Mouse (Mus musculus): ENCODE results near the gene Lrrc4b. TPM values are rescaled to one million over a fixed set of nuclear protein-coding genes. Genes with fewer than 3 reads are reported as not detected.
A peak's percentile ranks its signal among the peaks of the same experiment; 100 is the strongest.

Gene Lrrc4b
- polyA plus RNA-seq, 1 experiment from 2014 or later: 2.1 TPM

DNA sequence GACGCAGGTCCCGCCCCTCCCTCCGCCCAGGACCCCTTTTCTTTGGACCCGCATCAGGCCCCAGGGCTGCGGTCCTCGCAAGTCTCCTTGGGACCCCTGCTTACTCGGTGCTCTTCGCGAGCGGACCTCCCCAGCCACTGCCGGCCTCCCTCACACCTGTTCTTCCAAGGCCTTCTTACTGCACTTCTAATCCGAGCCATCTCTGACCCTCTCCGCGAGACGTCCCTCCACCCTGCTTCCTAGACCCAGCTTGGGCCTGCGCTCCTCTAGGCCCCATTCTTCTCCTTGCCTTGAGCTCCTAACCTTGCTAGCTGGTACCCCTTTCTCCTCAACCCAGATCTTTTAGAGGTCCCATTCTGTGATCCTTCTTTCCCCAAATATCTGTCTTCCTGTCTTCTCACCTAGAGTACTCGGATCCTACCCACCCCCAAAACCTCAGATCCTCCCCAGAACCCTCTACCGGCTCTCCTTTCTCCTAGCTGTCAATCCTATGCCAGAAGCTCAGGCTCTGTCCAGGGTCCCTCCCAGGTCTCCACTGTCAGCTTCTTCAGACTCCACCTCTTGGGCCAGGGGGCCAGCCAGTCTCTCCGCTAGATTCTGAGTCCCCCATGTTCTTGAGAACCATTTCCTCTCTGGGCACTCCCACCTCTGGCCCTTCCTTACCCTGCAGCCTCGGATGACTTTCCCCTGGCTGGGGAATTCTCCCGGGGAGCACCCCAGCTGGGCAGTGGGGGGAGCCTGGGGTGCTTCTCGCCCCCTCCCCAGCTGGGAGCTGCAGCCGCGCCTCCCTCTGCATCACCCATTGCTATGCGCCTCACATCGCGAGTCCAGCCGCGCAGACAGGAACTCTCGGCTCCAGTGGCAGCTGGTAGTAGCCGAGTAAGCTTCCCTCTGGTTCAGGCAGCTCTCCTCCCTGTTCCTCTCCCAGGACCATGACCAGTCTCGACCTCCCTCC is 993 bp downstream of the Lrrc4b start:
- WGBS: 3% methylated on average over 30 of the region's 32 CpGs
- ATAC-seq (ENCODE audit: insufficient number of reproducible peaks, insufficient read depth, low FRiP score, low read depth): no peak
- H3K9ac ChIP-seq (replicated peaks; ENCODE audit: low read depth, low read length): peak overlapping the region; percentile 28; the same call in 1 of the 2 replicates
- H3K27me3 ChIP-seq (ENCODE audit: control insufficient read depth, insufficient read depth, low read length): peaks cover 20% of the 10 kb centered on the region
- H3K27ac ChIP-seq (ENCODE audit: low read length): no peak overlapping the region
- H3K4me2 ChIP-seq (replicated peaks; ENCODE audit: low read depth, low read length): peak overlapping the region; percentile 75
- H3K36me3 ChIP-seq (ENCODE audit: control insufficient read depth, insufficient read depth, low read length): no peaks in the 10 kb centered on the region
- H3K4me3 ChIP-seq (ENCODE audit: low read depth, low read length): peak overlapping the region; percentile 46
- no peaks in the 10 kb centered on the region for H3K9me3 ChIP-seq (ENCODE audit: control insufficient read depth, low read depth, low read length)
- peaks cover 7% of the 10 kb centered on the region; the same call in 1 of the 2 replicates for H3K4me1 ChIP-seq (ENCODE audit: control insufficient read depth, insufficient read depth, low read length)

DNA sequence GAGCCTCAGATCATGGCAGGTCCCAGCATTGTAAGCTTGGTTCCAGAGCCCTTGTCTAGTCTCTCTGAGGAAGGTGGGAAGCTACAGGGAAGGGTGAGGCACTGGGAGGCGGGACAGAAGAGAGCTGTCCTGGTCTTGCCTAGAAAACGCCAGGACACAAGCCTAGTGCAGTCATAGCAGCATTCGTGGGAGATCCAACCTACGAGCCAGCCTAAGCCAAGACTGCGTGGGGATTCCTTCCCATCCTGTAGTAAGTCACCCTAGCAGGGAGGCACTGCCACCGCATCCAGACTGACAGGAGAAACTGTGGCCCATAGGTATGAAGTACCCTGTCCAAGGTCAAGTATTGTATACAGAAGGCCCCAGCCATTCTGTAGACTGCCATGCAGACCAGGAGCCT is 3.7 kb downstream of the Lrrc4b start:
- Histone ChIP-seq H3K4me1 (ENCODE audit: control insufficient read depth, insufficient read depth, low read length) (peaks cover 7% of the 10 kb centered on the region; the same call in 1 of the 2 replicates), H3K36me3 (ENCODE audit: control insufficient read depth, insufficient read depth, low read length) (no peaks in the 10 kb centered on the region), H3K4me3 (ENCODE audit: low read depth, low read length) (no peak overlapping the region), H3K9me3 (ENCODE audit: control insufficient read depth, low read depth, low read length) (no peaks in the 10 kb centered on the region), H3K4me2 (replicated peaks; ENCODE audit: low read depth, low read length) (no peak overlapping the region), H3K27ac (ENCODE audit: low read length) (no peak overlapping the region), H3K27me3 (ENCODE audit: control insufficient read depth, insufficient read depth, low read length) (peaks cover 20% of the 10 kb centered on the region), H3K9ac (replicated peaks; ENCODE audit: low read depth, low read length) (no peak overlapping the region)
- no peak for ATAC-seq (ENCODE audit: insufficient number of reproducible peaks, insufficient read depth, low FRiP score, low read depth)
- 75% methylated on average over 6 of the region's 6 CpGs for WGBS

DNA sequence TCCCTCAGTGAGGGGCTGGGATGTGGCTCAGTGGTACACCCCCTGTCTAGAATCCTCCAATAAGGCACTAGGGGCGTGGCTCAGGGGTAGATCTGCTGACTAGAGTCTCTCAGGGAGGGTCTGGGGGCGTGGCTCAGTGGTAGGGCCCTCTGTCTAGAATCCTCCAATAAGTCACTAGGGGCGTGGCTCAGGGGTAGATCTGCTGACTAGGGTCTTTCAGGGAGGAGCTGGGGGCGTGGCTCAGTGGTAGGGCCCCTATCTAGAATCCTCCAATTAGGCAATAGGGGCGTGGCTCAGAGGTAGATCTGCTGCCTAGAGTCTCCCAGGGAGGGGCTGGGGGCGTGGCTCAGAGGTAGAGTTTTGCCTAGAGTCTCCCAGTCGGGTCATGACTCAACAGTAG is 4.6 kb downstream of the Lrrc4b start:
- no peak overlapping the region for H3K4me2 ChIP-seq (replicated peaks; ENCODE audit: low read depth, low read length)
- H3K27me3 ChIP-seq (ENCODE audit: control insufficient read depth, insufficient read depth, low read length): peaks cover 26% of the 10 kb centered on the region
- H3K9me3 ChIP-seq (ENCODE audit: control insufficient read depth, low read depth, low read length): no peaks in the 10 kb centered on the region
- no peak overlapping the region for H3K27ac ChIP-seq (ENCODE audit: low read length)
- WGBS: 4% methylated on average over 7 of the region's 7 CpGs
- ATAC-seq (ENCODE audit: insufficient number of reproducible peaks, insufficient read depth, low FRiP score, low read depth): peak; percentile 59
- H3K36me3 ChIP-seq (ENCODE audit: control insufficient read depth, insufficient read depth, low read length): no peaks in the 10 kb centered on the region
- no peak overlapping the region for H3K9ac ChIP-seq (replicated peaks; ENCODE audit: low read depth, low read length)
- no peak overlapping the region for H3K4me3 ChIP-seq (ENCODE audit: low read depth, low read length)
- peaks cover 7% of the 10 kb centered on the region; the same call in 1 of the 2 replicates for H3K4me1 ChIP-seq (ENCODE audit: control insufficient read depth, insufficient read depth, low read length)

DNA sequence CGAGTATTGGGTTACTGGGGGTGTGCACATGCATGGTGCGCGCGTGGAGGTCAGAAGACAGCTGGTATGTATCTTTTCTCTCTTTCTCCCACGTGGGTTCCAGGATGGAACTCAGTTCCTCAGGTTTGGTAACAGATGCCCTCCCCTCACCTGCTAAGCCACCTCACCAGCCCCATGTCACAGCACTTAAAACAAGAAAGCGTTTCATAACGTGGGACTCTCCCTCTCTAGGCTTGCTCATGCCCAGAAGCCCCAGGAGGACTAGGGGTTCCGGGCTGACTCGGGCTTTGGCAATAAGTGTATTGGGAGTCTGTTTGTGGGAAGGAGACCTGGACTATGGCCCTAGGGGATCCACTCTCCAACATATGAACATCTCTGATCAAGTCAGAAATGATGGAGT is 5.3 kb downstream of the Lrrc4b start:
- WGBS: 64% methylated on average over 9 of the region's 9 CpGs
- Histone ChIP-seq H3K36me3 (ENCODE audit: control insufficient read depth, insufficient read depth, low read length) (no peaks in the 10 kb centered on the region), H3K4me3 (ENCODE audit: low read depth, low read length) (no peak overlapping the region), H3K4me1 (ENCODE audit: control insufficient read depth, insufficient read depth, low read length) (peaks cover 7% of the 10 kb centered on the region; the same call in 1 of the 2 replicates), H3K9ac (replicated peaks; ENCODE audit: low read depth, low read length) (no peak overlapping the region), H3K4me2 (replicated peaks; ENCODE audit: low read depth, low read length) (no peak overlapping the region), H3K27me3 (ENCODE audit: control insufficient read depth, insufficient read depth, low read length) (peaks cover 23% of the 10 kb centered on the region), H3K9me3 (ENCODE audit: control insufficient read depth, low read depth, low read length) (no peaks in the 10 kb centered on the region), H3K27ac (ENCODE audit: low read length) (no peak overlapping the region)
- ATAC-seq (ENCODE audit: insufficient number of reproducible peaks, insufficient read depth, low FRiP score, low read depth): no peak

DNA sequence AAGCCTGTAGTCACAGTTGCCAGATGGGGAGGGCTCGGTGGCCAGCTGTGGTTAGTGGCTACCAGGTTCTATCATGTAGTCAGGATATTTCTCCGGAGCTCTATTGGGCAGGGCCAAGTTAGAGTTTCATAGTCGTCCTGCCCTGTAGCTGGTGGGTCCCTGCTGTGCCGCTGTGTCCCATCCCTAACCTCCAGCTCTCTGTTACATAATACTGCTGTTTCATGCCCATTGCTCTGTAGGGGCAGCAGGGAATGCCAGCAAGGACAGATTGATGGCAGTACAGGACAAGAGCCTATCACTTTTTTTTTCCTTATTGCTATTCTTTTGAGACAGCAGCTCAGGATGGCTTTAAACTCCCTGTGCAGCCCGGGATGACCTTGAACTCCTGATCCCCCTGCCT is 7.0 kb downstream of the Lrrc4b start:
- WGBS: 63% methylated on average over 5 of the region's 5 CpGs
- H3K9ac ChIP-seq (replicated peaks; ENCODE audit: low read depth, low read length): no peak overlapping the region
- no peak overlapping the region for H3K27ac ChIP-seq (ENCODE audit: low read length)
- peaks cover 14% of the 10 kb centered on the region for H3K27me3 ChIP-seq (ENCODE audit: control insufficient read depth, insufficient read depth, low read length)
- no peaks in the 10 kb centered on the region for H3K9me3 ChIP-seq (ENCODE audit: control insufficient read depth, low read depth, low read length)
- no peak overlapping the region for H3K4me2 ChIP-seq (replicated peaks; ENCODE audit: low read depth, low read length)
- H3K4me1 ChIP-seq (ENCODE audit: control insufficient read depth, insufficient read depth, low read length): no peaks in the 10 kb centered on the region
- H3K4me3 ChIP-seq (ENCODE audit: low read depth, low read length): no peak overlapping the region
- ATAC-seq (ENCODE audit: insufficient number of reproducible peaks, insufficient read depth, low FRiP score, low read depth): no peak
- no peaks in the 10 kb centered on the region for H3K36me3 ChIP-seq (ENCODE audit: control insufficient read depth, insufficient read depth, low read length)

DNA sequence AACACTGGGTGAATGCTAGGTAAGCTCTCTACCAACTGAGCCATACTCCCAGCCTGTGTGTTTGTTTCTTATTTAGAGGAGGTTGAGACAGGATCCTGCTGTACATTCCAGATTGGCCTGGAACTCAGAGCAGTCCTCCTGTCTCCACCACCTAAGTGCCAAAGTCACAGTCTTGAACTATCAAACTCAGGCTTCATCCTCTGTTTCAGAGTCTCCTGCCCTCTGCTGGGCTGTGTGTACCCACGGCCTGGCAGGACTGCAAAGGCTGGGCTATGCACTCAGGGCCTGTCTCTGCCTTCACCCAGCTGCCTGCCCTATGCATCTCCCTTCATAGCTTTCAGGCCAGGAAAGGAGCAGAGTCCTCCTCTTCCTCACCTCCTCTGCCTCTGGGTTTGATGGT is 7.4 kb downstream of the Lrrc4b start:
- Histone ChIP-seq H3K9me3 (ENCODE audit: control insufficient read depth, low read depth, low read length) (no peaks in the 10 kb centered on the region), H3K9ac (replicated peaks; ENCODE audit: low read depth, low read length) (no peak overlapping the region), H3K4me1 (ENCODE audit: control insufficient read depth, insufficient read depth, low read length) (no peaks in the 10 kb centered on the region), H3K4me2 (replicated peaks; ENCODE audit: low read depth, low read length) (no peak overlapping the region), H3K4me3 (ENCODE audit: low read depth, low read length) (no peak overlapping the region), H3K36me3 (ENCODE audit: control insufficient read depth, insufficient read depth, low read length) (no peaks in the 10 kb centered on the region), H3K27me3 (ENCODE audit: control insufficient read depth, insufficient read depth, low read length) (peaks cover 19% of the 10 kb centered on the region), H3K27ac (ENCODE audit: low read length) (no peak overlapping the region)
- ATAC-seq (ENCODE audit: insufficient number of reproducible peaks, insufficient read depth, low FRiP score, low read depth): no peak
- 0% methylated on average over 1 of the region's 1 CpGs for WGBS

DNA sequence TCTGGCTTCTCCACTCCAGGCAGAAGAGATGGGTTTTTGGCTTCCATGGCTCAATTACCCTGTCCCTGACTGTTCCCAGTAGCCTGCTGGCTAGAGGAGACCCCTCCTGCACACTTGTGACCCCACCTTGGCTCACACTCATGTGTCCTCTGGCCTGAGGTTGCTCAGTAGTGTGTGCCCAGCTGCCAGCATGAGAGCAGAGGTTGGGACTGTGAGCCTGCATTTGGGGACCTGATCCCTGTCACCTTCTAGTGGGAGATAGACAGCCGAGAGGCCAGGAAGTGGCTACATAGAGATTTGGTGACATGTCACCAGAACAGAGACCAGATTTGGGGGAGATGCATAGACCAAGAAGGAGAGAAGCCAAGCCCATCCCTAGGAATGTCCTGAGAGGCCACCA is 8.4 kb downstream of the Lrrc4b start:
- no peak for ATAC-seq (ENCODE audit: insufficient number of reproducible peaks, insufficient read depth, low FRiP score, low read depth)
- WGBS: 85% methylated on average over 1 of the region's 1 CpGs
- no peak overlapping the region for H3K4me2 ChIP-seq (replicated peaks; ENCODE audit: low read depth, low read length)

DNA sequence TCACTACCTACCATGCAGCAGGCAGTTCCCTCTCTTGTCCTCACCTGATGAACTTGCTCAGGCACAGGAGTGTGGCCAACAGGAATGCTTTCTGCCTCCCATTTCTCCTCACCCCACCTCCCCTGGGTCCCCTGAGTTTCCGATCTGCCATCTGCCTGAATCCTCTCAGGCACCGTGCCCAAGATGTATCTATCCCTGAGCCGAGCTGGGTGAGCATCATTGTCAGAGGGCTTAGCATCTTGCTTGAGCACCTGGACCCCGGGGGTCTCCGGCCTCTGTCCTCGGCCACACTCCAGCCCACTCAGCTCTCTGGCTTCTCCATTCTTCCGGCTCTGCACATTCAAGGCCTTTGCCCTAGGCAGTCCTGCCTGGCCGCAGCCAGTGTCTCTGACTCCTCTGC is 9.1 kb downstream of the Lrrc4b start:
- no peak overlapping the region for H3K27ac ChIP-seq (ENCODE audit: low read length)

More for the DNA sequence above, 8.4 kb downstream of the Lrrc4b start:
- H3K27me3 ChIP-seq (ENCODE audit: control insufficient read depth, insufficient read depth, low read length): peaks cover 21% of the 10 kb centered on the region
- H3K4me1 ChIP-seq (ENCODE audit: control insufficient read depth, insufficient read depth, low read length): 0 out of 2 replicates have a peak, but pooled peaks cover 6% of the 10 kb centered on the region
- no peaks in the 10 kb centered on the region for H3K36me3 ChIP-seq (ENCODE audit: control insufficient read depth, insufficient read depth, low read length)
- no peaks in the 10 kb centered on the region for H3K9me3 ChIP-seq (ENCODE audit: control insufficient read depth, low read depth, low read length)
- no peak overlapping the region for H3K4me3 ChIP-seq (ENCODE audit: low read depth, low read length)
- H3K27ac ChIP-seq (ENCODE audit: low read length): no peak overlapping the region
- no peak overlapping the region for H3K9ac ChIP-seq (replicated peaks; ENCODE audit: low read depth, low read length)

More for the DNA sequence above, 9.1 kb downstream of the Lrrc4b start:
- Histone ChIP-seq H3K9me3 (ENCODE audit: control insufficient read depth, low read depth, low read length) (no peaks in the 10 kb centered on the region), H3K4me1 (ENCODE audit: control insufficient read depth, insufficient read depth, low read length) (0 out of 2 replicates have a peak, but pooled peaks cover 7% of the 10 kb centered on the region), H3K27me3 (ENCODE audit: control insufficient read depth, insufficient read depth, low read length) (peaks cover 25% of the 10 kb centered on the region), H3K36me3 (ENCODE audit: control insufficient read depth, insufficient read depth, low read length) (no peaks in the 10 kb centered on the region), H3K9ac (replicated peaks; ENCODE audit: low read depth, low read length) (no peak overlapping the region), H3K4me3 (ENCODE audit: low read depth, low read length) (no peak overlapping the region), H3K4me2 (replicated peaks; ENCODE audit: low read depth, low read length) (no peak overlapping the region)
- ATAC-seq (ENCODE audit: insufficient number of reproducible peaks, insufficient read depth, low FRiP score, low read depth): no peak
- 66% methylated on average over 8 of the region's 8 CpGs for WGBS

Data from stomach, embryonic 14.5 days (tissue).